Mouse (Mus musculus) naive thymus-derived CD4-positive, alpha-beta T cell, adult 2 months (primary cell): ENCODE results near the gene Eepd1.

Experiments used
- DNase-seq: peaks from one replicate; pipeline ENCODE4 v3.0.0-alpha.2; 2011; ENCODE audit warnings: low read depth

The Eepd1 gene

DNA sequence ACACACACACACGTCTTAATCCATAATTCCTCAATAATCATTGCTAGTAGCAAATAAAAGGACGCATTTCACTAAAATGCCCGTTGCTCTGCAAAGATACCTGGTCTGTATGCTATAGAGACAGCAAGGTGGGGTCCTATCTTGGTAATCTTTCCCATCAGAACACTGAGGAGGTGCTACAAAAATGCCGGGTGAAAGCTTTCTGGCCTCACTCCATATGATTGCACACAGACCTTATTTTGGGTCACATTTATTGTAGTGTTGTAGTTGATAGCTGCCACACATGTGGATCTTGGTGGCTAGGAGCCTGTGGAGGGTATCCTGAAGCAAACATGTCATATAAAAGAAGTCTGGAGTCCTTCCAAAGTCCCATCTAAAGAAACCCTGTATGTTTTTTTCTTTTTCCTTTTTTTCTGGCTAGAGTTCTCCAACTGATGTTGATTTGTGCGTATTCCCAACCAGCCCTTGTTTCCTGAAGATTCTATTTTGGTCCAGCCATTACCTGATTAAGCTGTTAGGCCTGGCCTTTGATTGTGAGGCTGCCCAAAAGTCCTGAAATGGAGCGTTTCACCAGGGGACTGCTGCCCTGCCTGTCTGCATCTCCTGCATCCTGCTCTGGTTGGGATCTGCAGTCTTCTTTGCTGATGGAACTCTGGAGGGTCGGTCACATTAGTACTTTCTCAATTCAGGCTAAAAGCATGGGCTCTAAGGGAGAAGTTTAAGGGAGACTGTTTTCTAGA, 8.0 kb downstream of the Eepd1 start:
- no peak for DNase-seq

DNA sequence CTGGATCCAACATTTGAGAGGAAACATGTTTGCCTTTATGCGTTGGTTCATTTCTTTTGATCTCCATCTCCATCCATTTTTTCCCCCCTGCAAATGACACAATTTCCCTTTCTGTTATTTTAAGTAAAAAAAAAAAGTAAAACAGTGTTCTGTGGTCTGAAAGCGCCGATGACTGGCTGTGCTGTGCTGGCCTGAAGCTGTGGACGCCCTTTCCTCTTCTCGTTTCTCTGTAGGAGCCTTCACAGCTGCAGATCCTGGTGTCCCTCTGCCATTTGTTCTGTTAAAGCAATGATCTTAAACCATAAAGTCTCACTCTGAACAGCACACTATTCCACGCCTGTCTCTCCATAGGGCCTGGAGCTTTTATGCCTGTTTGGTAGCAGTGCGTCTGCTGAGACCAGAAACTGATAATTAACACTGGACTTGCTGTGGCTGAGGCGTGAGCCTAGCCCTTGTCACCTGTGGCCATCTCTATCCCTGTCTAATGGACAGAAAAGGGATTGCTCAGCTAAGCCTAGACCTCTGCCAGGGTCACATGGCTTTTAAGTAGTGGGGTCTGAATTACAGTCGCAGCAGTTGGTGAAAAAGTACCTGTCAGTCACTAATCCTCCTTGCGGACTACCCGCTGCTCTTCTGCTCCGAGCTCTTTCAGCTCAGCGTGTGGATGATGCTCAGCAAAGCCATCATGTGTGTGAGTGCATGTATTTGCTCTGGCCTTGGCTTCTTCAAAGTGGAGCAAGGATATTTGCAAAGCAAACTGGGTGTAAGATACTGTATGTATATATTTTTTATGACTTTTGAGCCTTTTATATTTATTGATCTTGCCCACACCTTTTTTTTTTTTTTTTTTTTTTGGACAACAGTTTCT, 9.2 kb downstream of the Eepd1 start:
- no peak for DNase-seq

- no peak for DNase-seq
Observed at GRCm38 (mm10) chr9:25493918-25494317, 12.6 kb downstream of the Eepd1 start.

DNA sequence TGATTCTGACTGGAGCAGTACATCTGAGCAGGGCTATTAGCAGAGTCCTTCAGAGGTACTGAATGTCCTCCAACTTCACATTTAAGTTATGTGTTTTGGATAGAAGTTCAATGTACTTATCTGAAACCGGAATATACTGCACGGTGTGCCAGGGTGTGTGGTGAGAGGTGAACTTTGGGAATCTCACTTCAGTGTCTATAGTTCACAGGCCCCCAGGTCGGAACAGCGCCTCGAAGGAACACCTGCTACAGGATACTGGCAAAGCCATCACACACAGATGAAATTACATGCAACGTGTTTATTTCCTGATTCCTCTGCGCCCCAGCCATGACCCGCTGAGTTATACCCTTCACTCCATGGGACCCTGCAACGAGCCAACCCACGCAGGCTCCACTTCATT, 14.3 kb downstream of the Eepd1 start:
- no peak for DNase-seq

DNA sequence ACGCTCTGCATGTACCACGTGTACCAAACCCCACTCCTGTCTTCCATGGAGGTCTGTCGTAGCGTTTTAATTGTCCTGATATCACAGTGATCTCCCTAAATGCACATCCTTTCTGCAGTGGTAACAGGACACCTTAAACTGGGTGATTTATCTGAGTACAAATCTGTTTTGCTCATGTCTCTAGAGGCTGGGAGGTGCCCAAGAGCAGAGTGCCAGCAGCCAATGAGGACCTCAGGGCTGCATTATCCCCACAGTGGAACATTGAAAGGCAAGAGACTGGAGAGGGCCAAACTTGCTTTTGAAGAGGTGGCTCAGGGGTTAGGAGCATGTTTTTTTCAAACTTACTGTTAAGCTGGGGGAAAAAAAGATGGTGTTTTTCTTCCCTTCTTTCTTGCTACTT, 14.8 kb downstream of the Eepd1 start:
- DNase-seq, result no peak

- no peak for DNase-seq
Observed at GRCm38 (mm10) chr9:25496703-25497102, 15.4 kb downstream of the Eepd1 start.

DNA sequence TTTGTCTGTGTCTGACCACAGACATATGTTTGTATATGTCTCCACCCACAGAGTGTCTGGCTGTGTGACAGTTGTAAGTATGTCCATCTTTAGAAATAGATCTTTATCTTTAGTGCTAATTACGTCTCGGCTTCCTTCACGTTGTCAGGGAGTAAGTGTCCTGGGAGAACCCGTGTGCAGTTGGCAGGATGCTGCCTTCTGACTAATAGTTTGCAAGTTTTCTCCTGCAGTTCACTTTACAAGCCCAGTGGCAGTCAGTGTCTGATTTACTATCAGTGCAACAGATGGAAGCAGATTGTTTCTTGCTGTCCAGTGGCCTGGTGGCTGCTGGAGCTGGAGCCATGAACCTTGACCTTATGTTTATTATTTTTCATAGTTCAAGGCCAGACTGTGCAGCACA, 17.4 kb downstream of the Eepd1 start:
- DNase-seq, result no peak

- DNase-seq, result no peak
Observed at GRCm38 (mm10) chr9:25499306-25499705, 18.0 kb downstream of the Eepd1 start.

DNA sequence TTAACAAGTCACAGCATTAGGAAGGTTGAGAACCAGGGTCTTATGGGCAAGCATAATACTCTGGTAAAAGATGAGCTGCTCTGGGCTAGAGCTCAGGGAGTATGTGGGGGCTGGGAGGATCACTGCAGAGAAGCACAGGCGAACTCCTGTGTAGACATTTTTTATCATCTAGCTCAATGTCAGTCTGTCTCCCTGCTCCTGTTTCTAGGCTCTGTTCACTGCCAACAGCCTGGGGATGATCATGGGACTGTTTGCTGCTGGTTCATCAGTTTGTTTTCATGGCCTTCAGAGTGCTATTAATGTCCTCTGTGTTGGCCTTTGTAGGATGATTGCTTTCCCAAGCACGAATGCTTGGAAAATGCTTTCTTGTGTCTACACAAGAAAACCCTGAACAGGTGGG, 18.7 kb downstream of the Eepd1 start:
- DNase-seq, result no peak

DNA sequence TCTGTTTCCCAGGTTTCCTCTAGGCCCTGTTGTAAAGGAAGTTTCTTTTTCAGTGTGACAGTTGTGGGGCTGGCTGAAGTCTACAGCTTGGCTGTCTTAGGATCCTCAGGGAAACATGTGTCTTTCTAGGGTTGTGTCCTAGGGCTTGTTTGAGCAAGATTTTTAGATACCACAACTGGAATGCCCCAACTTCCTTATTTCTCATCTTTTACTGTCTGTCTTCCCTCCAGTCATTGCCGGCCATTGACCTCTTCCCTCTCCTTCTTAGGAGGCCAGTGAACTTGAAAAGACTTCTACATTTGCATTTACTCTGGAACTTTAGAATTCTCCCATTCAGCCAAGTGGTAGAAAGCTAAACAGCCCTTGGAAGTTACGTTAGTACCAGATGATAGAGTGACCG, 27.5 kb downstream of the Eepd1 start:
- DNase-seq, result no peak

DNA sequence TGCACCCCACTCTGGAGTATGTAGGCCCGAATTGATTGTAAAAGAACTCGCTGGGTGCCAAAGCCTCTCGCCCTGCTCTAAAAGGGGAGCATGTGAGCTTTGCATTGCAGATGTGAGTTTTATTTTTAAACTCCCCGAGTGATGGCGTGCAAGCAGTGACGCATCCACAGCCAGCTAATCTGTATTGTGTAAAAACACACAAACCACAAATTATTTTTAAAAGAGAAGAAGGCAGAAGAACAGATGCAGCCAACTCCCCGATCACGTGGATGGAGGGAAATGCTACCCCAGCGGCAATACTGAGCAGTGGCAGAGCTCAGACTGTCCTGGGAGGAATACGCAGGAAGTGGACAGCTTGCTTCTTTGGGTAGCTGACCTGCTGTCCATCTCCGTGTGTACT, 29.2 kb downstream of the Eepd1 start:
- DNase-seq, result no peak

- DNase-seq, result no peak
Observed at GRCm38 (mm10) chr9:25513050-25513449, 31.7 kb downstream of the Eepd1 start.

GRCm38 (mm10) chr9:25513556-25513955, 32.2 kb downstream of the Eepd1 start:
- DNase-seq, result no peak

- DNase-seq, result no peak
Observed at GRCm38 (mm10) chr9:25516640-25517039, 35.3 kb downstream of the Eepd1 start.

GRCm38 (mm10) chr9:25517982-25518381, 36.6 kb downstream of the Eepd1 start:
- DNase-seq, result no peak

- DNase-seq, result no peak
Observed at GRCm38 (mm10) chr9:25519193-25519592, 37.8 kb downstream of the Eepd1 start.

DNA sequence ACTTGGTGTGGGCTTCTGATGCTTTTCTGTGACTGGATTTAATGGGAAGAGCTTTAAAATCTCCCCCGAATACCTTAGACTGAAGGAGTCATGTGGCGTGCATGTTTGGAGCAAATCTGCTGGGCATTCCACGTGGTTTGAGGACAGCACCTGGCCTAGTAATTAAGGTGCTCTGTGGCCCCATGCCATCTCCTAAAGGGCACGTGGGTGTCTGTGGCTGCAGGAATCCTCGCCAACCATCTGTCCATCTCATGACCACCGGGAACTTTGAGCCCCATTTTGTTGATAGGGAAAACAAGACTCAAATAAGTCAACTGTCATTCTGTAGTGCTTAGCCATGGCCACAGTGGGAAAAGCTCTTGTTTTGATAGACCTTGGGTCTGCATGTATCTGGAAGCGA, 39.5 kb downstream of the Eepd1 start:
- DNase-seq, result no peak

DNA sequence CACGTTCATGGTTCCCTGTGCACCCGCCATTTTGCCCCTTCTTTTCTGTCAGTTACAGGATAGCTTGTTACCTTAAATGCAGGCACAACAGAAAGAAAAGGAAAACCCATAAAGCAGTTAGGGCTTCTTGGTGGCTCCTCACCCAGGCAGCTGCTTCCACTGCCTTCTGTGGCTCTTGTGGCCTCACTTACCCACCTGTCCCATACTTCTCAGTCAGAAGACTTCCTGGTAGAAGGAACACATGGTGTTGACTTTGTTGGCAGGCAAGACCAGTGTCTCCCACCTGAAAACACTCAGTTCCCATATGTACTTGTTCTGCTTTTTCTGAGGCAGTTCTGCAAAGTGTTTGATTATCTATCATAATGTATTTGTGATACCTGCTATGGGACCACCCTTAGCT, 40.5 kb downstream of the Eepd1 start:
- DNase-seq, result no peak

DNA sequence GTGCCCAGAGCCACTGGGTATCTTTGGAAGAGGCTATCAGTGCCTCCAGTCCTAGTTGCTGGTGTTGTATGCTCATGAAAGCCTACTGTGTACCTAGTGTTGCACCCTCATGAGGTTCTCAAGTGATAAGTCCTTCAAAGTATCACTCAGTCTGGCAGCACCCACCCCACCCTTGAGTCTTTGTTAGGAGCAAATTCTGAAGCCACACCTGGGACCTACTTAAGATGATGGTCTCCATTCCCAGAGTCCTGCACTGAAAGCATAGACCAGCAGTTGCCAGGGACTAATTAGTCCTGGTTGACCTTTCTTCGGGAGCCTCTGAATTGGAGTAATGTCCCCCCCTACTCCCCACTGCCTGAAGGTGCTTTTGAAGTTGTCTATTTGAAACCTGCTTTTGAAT, 45.2 kb downstream of the Eepd1 start:
- no peak for DNase-seq

- DNase-seq, result no peak
Observed at GRCm38 (mm10) chr9:25526927-25527337, 45.6 kb downstream of the Eepd1 start.

- no peak for DNase-seq
Observed at GRCm38 (mm10) chr9:25527359-25528038, 46.2 kb downstream of the Eepd1 start.

GRCm38 (mm10) chr9:25531627-25532026, 50.3 kb downstream of the Eepd1 start:
- no peak for DNase-seq

GRCm38 (mm10) chr9:25532105-25532504, 50.8 kb downstream of the Eepd1 start:
- no peak for DNase-seq
